Mouse (Mus musculus): ENCODE measurements around the gene Creb5. TPM values are rescaled to one million over a fixed set of nuclear protein-coding genes. Genes with fewer than 3 reads are reported as not detected.

The Creb5 gene
- total RNA-seq (2023): 1 to 10 TPM; 1.2 to 2.1 TPM

DNA sequence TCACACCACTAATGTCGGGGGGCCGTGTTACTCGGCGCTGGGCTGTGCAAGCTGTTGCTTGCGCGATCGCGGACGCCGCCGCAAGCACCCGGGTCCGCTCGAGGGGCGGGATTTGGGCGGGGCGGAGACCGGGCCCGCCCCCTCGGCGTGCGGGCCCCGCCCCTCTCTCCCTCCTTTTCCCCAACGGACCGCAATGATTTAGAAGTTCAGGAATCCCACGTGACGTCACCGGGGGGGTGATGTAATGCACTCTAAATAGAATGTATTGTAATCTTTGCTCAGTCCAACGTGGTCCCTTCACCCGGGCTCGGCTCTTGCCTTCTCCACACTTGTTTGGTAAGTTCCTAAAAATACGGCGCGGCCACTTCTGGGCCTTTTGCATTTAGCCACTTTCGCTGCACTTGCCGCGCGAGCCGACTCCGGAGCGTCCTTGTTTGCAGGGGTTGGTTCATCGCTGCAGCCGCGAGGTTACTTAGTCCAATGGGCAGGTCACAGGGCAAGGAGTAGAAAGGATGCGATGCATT, at the start of gene Creb5:
Creb5 (plus strand) TSS at position 233 of the 524 bp plus-strand sequence.

Other genes with a start within 250 kb of the Creb5 start
- gene Jazf1, start 218.6 kb upstream of the Creb5 start, total RNA-seq (2023): 1 to 10 TPM; 3.0 to 4.6 TPM